Mouse (Mus musculus) kidney, adult 2 months (tissue): ENCODE results near the gene Myo1b.

Source experiments
- CTCF ChIP-seq: fragments of 200-500 bp; conservative IDR thresholded peaks from 2 replicates; pipeline ENCODE4 v1.5.1; 2011; ENCODE audit warnings: low read depth, mild to moderate bottlenecking, control low read depth, low read length, moderate library complexity, mixed read lengths; ENCODE audit not compliant: insufficient read depth, insufficient read length
- POLR2A ChIP-seq: fragments of 200-500 bp; IDR thresholded peaks from one replicate; pipeline ENCODE4 v1.6.1; 2011; ENCODE audit warnings: low read depth, low read length, control low read depth

DNA sequence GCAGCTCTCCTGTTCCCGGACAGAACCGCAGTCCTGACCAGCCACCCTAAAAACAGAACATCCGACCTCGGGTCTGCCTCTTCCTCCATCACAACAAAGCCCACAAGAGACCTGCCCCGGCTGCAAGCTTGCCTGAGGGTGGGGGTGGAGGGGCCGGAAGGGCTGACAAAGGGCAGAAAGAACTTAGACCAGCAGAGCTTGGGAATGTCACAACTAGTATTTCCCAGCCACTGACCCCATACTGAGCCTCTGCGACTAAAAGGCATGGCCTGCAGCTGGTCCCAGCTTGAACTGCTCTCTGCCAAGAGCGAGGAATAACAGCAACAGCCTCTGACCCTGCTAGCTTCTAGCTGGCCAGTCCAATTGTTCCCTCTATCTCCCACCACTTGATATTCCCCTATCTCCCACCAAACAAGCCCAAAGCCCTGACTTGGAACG lies 36.5 kb downstream of the Myo1b start:
- no peak for TF ChIP-seq CTCF
- no peak for TF ChIP-seq POLR2A
